Mouse (Mus musculus) brown adipose tissue, adult 24 weeks (tissue): ENCODE measurements around the gene Abcc12. TPM values are rescaled to one million over a fixed set of nuclear protein-coding genes. Genes with fewer than 3 reads are reported as not detected.

Source experiments
- H3K27ac ChIP-seq: fragments of 200-500 bp; replicated peaks from 2 replicates; pipeline ENCODE4 v1.5.1; 2012; ENCODE audit warnings: low read depth, mild to moderate bottlenecking, low read length
- H3K4me1 ChIP-seq: fragments of 200-500 bp; 2 replicates; pipeline ENCODE4 v1.6.1; 2012; ENCODE audit warnings: low read length, mixed read lengths; ENCODE audit not compliant: control insufficient read depth, insufficient read depth, insufficient read length
- H3K4me3 ChIP-seq: fragments of 200-500 bp; 2 replicates; pipeline ENCODE4 v1.5.1; 2012; ENCODE audit warnings: low read depth, mild to moderate bottlenecking, low read length, moderate library complexity; ENCODE audit not compliant: insufficient read depth
- polyA plus RNA-seq: library from polyadenylated mRNA; stranded (reverse); fragments of >200 nt; gene quantifications from 2 replicates; pipeline ENCODE4 v1.2.4, GENCODE M21; 2012; ENCODE audit not compliant: missing spikeins, insufficient read depth, insufficient read length

Abcc12 gene
- polyA plus RNA-seq, 1 experiment = not detected

- Histone ChIP-seq H3K4me3 (no peak overlapping the region), H3K4me1 (no peaks in the 10 kb centered on the region; the same call in 1 of the 2 replicates), H3K27ac (no peak overlapping the region)
These were observed 136.7 kb downstream of the Abcc12 start for GRCm38 (mm10) chr8:86443744-86444143.

- no peak overlapping the region for H3K27ac ChIP-seq
- H3K4me1 ChIP-seq = no peaks in the 10 kb centered on the region; the same call in 1 of the 2 replicates
- H3K4me3 ChIP-seq = no peak overlapping the region
These were observed 141.5 kb downstream of the Abcc12 start for GRCm38 (mm10) chr8:86438983-86439299.

- Histone ChIP-seq H3K4me3 (no peak overlapping the region), H3K27ac (no peak overlapping the region), H3K4me1 (no peaks in the 10 kb centered on the region; the same call in 1 of the 2 replicates)
These were observed 142.1 kb downstream of the Abcc12 start for GRCm38 (mm10) chr8:86438133-86438982.

- no peak overlapping the region for H3K27ac ChIP-seq
- H3K4me1 ChIP-seq = no peaks in the 10 kb centered on the region
- H3K4me3 ChIP-seq = no peak overlapping the region
These were observed 143.1 kb downstream of the Abcc12 start for GRCm38 (mm10) chr8:86437418-86437817.

Other genes starting within 250 kb of the Abcc12 start
- gene Lonp2, start 43.4 kb upstream of the Abcc12 start, polyA plus RNA-seq = 121 and 145 TPM in 2 replicates
- 1.7 and 2.3 TPM in 2 replicates for gene Gm10638, start 165.0 kb upstream of the Abcc12 start, polyA plus RNA-seq
- 12.1 and 14.6 TPM in 2 replicates for gene Siah1a, start 165.2 kb upstream of the Abcc12 start, polyA plus RNA-seq